ENCODE assay signal across 8 mouse cellular contexts in the genomic region with DNA sequence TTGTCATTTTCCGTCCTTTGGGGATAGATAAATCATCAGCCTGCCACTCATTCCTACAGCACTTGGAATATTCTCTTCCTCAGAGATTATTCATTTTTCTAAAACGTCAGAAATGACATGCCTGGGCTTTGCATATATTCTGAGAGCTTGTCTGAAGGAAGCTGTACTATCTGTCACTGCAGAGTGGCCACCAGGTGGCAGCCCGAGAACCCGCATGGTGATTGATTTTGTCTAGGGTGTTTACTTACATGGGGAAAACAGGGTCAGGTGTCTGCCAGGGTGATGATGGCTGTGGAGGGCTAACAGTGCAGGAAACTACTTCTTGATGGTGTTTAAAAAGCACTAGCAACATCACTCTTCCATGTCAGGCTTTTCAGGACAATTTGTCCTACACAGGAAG.
A peak's percentile ranks its signal among the peaks of the same experiment; 100 is the strongest.
DNase-seq lines count a peak whose midpoint lies in the region; ATAC-seq and TF ChIP-seq lines count a peak whose summit lies in the region.

No protein-coding gene starts in this region.

- TF ChIP-seq CTCF in midbrain, postnatal 0 days (IDR thresholded peaks at IDR 0.05), result peak; percentile 97
- peak; percentile 35; the same call in 1 of the 2 replicates for TF ChIP-seq CTCF in testis, adult 2 months (IDR thresholded peaks at IDR 0.05; ENCODE audit: control insufficient read depth, insufficient read depth, insufficient replicate concordance, low read depth, low read length)

- no peaks in the 10 kb centered on the region for H3K4me1 ChIP-seq in heart, embryonic 11.5 days (ENCODE audit: control insufficient read depth, insufficient read depth, low read length)
- H3K4me1 ChIP-seq in forebrain, embryonic 15.5 days, result no peaks in the 10 kb centered on the region
- no peaks in the 10 kb centered on the region for H3K4me1 ChIP-seq in midbrain, postnatal 0 days (ENCODE audit: insufficient read depth, low read length)
- H3K4me1 ChIP-seq in testis, adult 2 months (ENCODE audit: control insufficient read depth, insufficient read depth, low read length), result no peaks in the 10 kb centered on the region

- H3K27me3 ChIP-seq in heart, embryonic 11.5 days (ENCODE audit: control insufficient read depth, insufficient read depth, low read length), result no peaks in the 10 kb centered on the region
- H3K27me3 ChIP-seq in forebrain, embryonic 15.5 days, result no peaks in the 10 kb centered on the region
- H3K27me3 ChIP-seq in midbrain, postnatal 0 days (ENCODE audit: insufficient read depth, low read length), result no peaks in the 10 kb centered on the region
- no peaks in the 10 kb centered on the region for H3K27me3 ChIP-seq in testis, adult 2 months (ENCODE audit: control insufficient read depth, insufficient read depth, low read length)

- no peak for TF ChIP-seq POLR2A in testis, adult 2 months (IDR thresholded peaks at IDR 0.05; ENCODE audit: control insufficient read depth, low read depth, low read length)

- no peak for ATAC-seq in heart, embryonic 11.5 days (replicated peaks; ENCODE audit: insufficient number of reproducible peaks, low FRiP score, low TSS enrichment)
- ATAC-seq in forebrain, embryonic 15.5 days (replicated peaks), result peak; percentile 88
- ATAC-seq in midbrain, postnatal 0 days (ENCODE audit: low FRiP score), result peak; percentile 41; the same call in 1 of the 2 replicates

- no peak overlapping the region for H3K9ac ChIP-seq in heart, embryonic 11.5 days (ENCODE audit: low read depth, low read length)
- H3K9ac ChIP-seq in forebrain, embryonic 15.5 days (replicated peaks), result no peak overlapping the region
- no peak overlapping the region for H3K9ac ChIP-seq in midbrain, postnatal 0 days (replicated peaks; ENCODE audit: low read length, poor library complexity, severe bottlenecking)

- H3K27ac ChIP-seq in heart, embryonic 11.5 days (ENCODE audit: low read depth, low read length), result no peak overlapping the region
- H3K27ac ChIP-seq in forebrain, embryonic 15.5 days (replicated peaks), result no peak overlapping the region
- H3K27ac ChIP-seq in midbrain, postnatal 0 days (ENCODE audit: low read depth, low read length), result no peak overlapping the region
- H3K27ac ChIP-seq in testis, adult 2 months (ENCODE audit: control insufficient read depth, insufficient read depth, low read depth, low read length), result no peak overlapping the region

- no peaks in the 10 kb centered on the region for H3K36me3 ChIP-seq in heart, embryonic 11.5 days (ENCODE audit: control insufficient read depth, insufficient read depth, low read length)
- H3K36me3 ChIP-seq in forebrain, embryonic 15.5 days, result no peaks in the 10 kb centered on the region
- H3K36me3 ChIP-seq in midbrain, postnatal 0 days (ENCODE audit: insufficient read depth, low read length), result no peaks in the 10 kb centered on the region
- no peaks in the 10 kb centered on the region for H3K36me3 ChIP-seq in testis, adult 2 months (ENCODE audit: control insufficient read depth, insufficient read depth, low read length)

- DNase-seq in heart, adult 18-20 months, result peak; percentile 31 to 59
- DNase-seq in brain, embryonic 18.5 days (ENCODE audit: low read depth, low spot score), result peak; percentile 37
- peak; percentile 6 for DNase-seq in hindlimb bud, embryonic 11.5 days (ENCODE audit: extremely low spot score, low read depth, low spot score)
- DNase-seq in left cerebral cortex, postnatal 25 days (ENCODE audit: low spot score in 2 of 2), result peak; percentile 68 to 81
- peak; percentile 74 for DNase-seq in midbrain, postnatal 0 days (ENCODE audit: low spot score)

- WGBS in heart, embryonic 11.5 days (ENCODE audit: insufficient replicate concordance), result 16% methylated on average over 4 of the region's 4 CpGs
- 19% methylated on average over 4 of the region's 4 CpGs for WGBS in forebrain, embryonic 15.5 days
- WGBS in midbrain, postnatal 0 days, result 9% methylated on average over 4 of the region's 4 CpGs

- H3K4me3 ChIP-seq in heart, embryonic 11.5 days (ENCODE audit: low read depth, low read length), result no peak overlapping the region
- no peak overlapping the region for H3K4me3 ChIP-seq in forebrain, embryonic 15.5 days
- H3K4me3 ChIP-seq in midbrain, postnatal 0 days (ENCODE audit: low read depth, low read length), result no peak overlapping the region
- no peak overlapping the region for H3K4me3 ChIP-seq in testis, adult 2 months (ENCODE audit: control insufficient read depth, low read depth, low read length)

- intact Hi-C loops in left cerebral cortex, postnatal 25 days (cut with DNase I), result loop anchor here (2.0 to 10.0 kb wide), 5 partner anchors 155 to 1000 kb away; no protein-coding TSS in a partner anchor

- H3K9me3 ChIP-seq in heart, embryonic 11.5 days (replicated peaks; ENCODE audit: control insufficient read depth, low read length), result no peaks in the 10 kb centered on the region
- H3K9me3 ChIP-seq in forebrain, embryonic 15.5 days, result no peaks in the 10 kb centered on the region
- H3K9me3 ChIP-seq in midbrain, postnatal 0 days (ENCODE audit: low read length), result no peaks in the 10 kb centered on the region

- no peak overlapping the region for H3K4me2 ChIP-seq in heart, embryonic 11.5 days
- no peak overlapping the region for H3K4me2 ChIP-seq in forebrain, embryonic 15.5 days (replicated peaks)
- no peak overlapping the region for H3K4me2 ChIP-seq in midbrain, postnatal 0 days (ENCODE audit: low read depth, low read length, poor library complexity, severe bottlenecking)

Comparison
In these comparisons a context has a peak if more than half of its experiments do, and no peak if none do; other contexts are left out.
1. DNase-seq: peak in every context shown above with its lines; median percentile 74 in left cerebral cortex, postnatal 25 days; 74 in midbrain, postnatal 0 days; 45 in heart, adult 18-20 months; 37 in brain, embryonic 18.5 days; 6 in hindlimb bud, embryonic 11.5 days.